Mouse (Mus musculus) ES-E14 (cell line): ENCODE measurements at regions not wholly inside any gene's neighbourhood (a gene's known extent, or its start where the extent isn't known, plus 50 kb on each side); places are given as distances from the start of the nearest gene placed in this dataset.
"Not testable (repeated sequence)": the region's sequence is repeated elsewhere in the genome, so short reads cannot be mapped to it uniquely, and the experiment has no call there.

Source experiments
- CHD2 ChIP-seq: IDR thresholded peaks from 2 replicates; pipeline ENCODE4 v1.6.1; 2014; ENCODE audit warnings: mild to moderate bottlenecking, low read depth, low read length, inconsistent platforms
- MAFK ChIP-seq: IDR thresholded peaks from 2 replicates; pipeline ENCODE4 v1.6.1; 2014; ENCODE audit warnings: mild to moderate bottlenecking, low read depth, low read length, inconsistent platforms; ENCODE audit not compliant: insufficient read depth

DNA sequence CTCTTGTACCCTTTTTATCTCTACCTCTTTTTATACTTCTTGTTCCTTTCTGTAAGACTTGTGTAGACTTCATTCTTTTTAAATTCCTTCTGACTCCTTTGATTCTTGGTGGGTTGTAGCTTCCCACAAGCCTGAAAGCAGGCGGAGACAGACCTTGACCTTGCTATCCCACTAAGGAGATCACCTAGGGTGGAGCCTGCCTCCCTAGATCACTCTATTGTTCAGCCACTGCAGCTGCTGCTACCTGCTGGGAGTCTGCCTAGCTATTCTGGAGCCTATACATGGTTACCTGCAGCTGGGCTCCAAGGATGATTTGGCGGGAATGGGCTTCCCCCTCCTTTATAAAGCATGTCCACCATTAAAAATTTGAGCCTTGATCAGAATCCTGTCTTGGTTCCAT lies 335.6 kb downstream of the Eipr1 start:
- TF ChIP-seq CHD2, MAFK: not testable (repeated sequence)
